Mouse (Mus musculus): Measurements from ENCODE around the gene Acot9.

GRCm38 (mm10) chrX:155337567-155337904 is 75.3 kb downstream of the Acot9 start:
- TF ChIP-seq CTCF (IDR thresholded peaks at IDR 0.05 in 2 of 3, conservative IDR thresholded peaks at IDR 0.05 in 1 of 3; ENCODE audit: control insufficient read depth in 1 of 3, insufficient read depth in 1 of 3, low read depth in 2 of 3, low read length in 3 of 3, poor library complexity in 1 of 3, severe bottlenecking in 1 of 3) (no peak), NELFE (IDR thresholded peaks at IDR 0.05; ENCODE audit: low read depth, low read length) (no peak), MXI1 (IDR thresholded peaks at IDR 0.05; ENCODE audit: low read depth, low read length) (no peak), CHD2 (IDR thresholded peaks at IDR 0.05; ENCODE audit: low read length) (no peak), GATA1 (IDR thresholded peaks at IDR 0.05; ENCODE audit: low read depth, low read length) (no peak), POLR2A (IDR thresholded peaks at IDR 0.05; ENCODE audit: control insufficient read depth in 1 of 2, insufficient read depth in 1 of 2, low read depth in 1 of 2, low read length in 2 of 2, poor library complexity in 1 of 2) (no peak), POLR2AphosphoS2 (IDR thresholded peaks at IDR 0.05; ENCODE audit: low read length) (no peak)

Measured in MEL (cell line).